Mouse (Mus musculus) heart, adult 18-20 months (tissue): ENCODE data around the gene Trim24. TPM values are rescaled to one million over a fixed set of nuclear protein-coding genes. Genes with fewer than 3 reads are reported as not detected.

ENCODE experiments used
- total RNA-seq, 2 experiments: library from RNA; stranded (reverse); gene quantifications; 2 replicates each; pipeline ENCODE4 v1.2.3; 2021

Trim24 gene
- total RNA-seq, 2 experiments from 2014 or later, result 31.4 to 32.3 TPM

Other genes with a start within 250 kb of the Trim24 start
- gene Svopl, start 176.2 kb downstream of the Trim24 start, total RNA-seq, result under 1 TPM; 0.47 to 0.67 TPM
- not detected for gene Tmem213, start 238.4 kb downstream of the Trim24 start, total RNA-seq